Mouse (Mus musculus) adipocyte (in vitro differentiated cells): ENCODE measurements at regions not wholly inside any gene's neighbourhood (a gene's known extent, or its start where the extent isn't known, plus 50 kb on each side); places are given as distances from the start of the nearest gene placed in this dataset.

Experiments
- DNase-seq: peaks from one replicate; pipeline ENCODE4 v3.0.0-alpha.2; 2016; ENCODE audit warnings: low spot score

- DNase-seq, result no peak
Measured at GRCm38 (mm10) chr2:137821344-137821916, 434.9 kb upstream of the Btbd3 start.

DNA sequence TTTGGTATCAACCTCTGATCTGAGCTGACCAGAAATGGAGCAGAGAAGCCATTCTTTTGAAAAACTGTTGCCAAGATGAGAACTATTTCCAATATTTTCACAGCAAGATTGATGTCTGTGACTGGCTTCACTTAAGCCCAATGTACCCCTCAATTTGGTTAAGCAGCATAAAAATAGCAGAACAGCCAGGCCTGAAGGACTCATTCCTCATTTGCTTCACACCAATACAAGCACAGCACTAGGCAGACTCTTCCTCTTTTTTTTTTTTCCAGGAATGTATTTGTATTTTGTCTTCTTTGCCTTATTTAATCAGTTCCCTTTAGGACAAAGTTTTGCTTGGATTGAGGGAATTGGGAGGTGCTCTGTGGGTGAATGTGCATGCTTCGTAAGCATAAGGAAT lies 441.4 kb upstream of the Btbd3 start:
- DNase-seq, result no peak

- no peak for DNase-seq
Measured at GRCm38 (mm10) chr2:137808401-137809230, 447.7 kb upstream of the Btbd3 start.

- peak; percentile 90 for DNase-seq
Measured at GRCm38 (mm10) chr2:137807594-137808295, 448.6 kb upstream of the Btbd3 start.

DNA sequence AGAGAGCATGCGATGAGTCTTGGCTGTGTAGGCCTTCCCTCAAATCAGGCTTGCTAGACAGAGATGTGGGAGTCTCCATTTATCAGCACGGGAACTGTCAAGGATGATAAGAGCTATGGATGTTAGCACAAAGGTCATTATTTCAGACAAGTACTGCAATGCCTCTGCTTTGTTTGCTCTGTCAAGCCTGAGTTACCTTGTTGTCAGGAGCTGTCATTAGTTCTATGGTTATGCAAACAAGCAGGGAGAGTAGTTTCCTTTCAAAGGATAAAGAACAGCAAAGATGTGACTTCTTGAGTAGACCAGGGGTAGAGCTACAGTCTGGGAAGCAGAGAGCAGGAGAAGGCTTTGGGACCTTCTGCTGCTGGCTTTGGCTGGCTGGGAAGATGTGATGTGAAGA lies 461.5 kb upstream of the Btbd3 start:
- DNase-seq, result no peak

DNA sequence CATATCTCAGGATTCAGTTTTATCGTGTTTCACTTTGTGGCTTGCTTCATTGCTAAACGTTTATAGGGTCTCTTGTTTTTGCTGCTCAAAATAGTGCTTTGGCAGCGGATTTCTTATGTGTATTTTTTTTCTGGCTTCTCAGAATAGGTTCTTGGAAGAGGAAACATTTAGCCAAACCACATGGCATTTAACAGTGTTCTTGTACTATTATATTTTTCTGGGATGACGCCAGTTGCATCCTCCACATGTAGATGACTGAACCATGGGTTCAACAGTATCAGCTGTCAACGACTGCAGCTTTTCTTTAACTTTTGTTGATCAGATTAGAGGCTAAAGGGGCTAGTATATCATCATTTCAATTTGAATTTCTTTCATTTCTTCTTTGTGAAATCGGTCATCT lies 472.3 kb upstream of the Btbd3 start:
- peak; percentile 17 for DNase-seq

DNA sequence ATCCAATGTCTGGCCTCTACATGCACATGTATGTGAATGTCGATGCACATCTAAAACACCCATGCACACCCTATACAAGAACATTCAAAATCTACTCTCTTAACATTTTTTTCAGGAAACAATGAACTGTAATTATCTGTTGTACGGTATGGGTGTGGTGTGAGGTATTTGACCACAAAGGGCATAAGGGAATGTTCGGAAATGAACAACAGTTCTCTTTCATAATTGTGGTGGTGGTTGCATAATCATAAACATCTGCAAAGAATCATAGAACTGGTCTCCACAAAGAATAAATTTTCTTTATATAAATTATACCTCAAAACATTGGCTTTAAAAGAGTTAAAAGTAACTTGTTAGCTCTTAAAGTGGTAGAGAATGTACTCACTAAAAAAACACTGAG lies 478.9 kb upstream of the Btbd3 start:
- DNase-seq, result peak; percentile 23

DNA sequence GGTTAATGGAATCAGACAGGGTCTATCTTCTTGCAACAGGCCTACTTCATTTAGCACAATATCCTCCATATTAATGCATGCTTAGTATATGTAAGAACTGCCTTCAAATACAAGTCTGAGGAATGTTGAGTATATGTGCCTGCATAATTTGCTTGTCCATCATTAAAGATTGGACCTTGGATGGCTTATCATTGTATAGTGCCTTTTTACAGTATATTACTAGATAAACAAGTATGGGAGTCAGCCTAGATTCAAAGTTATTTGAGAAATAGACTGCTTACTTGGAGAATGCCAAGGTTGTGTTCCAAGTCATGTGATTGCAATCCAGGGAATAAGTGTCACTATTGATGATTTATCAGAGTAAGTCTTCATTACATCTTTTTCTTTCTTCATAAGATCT lies 491.6 kb upstream of the Btbd3 start:
- DNase-seq, result no peak

DNA sequence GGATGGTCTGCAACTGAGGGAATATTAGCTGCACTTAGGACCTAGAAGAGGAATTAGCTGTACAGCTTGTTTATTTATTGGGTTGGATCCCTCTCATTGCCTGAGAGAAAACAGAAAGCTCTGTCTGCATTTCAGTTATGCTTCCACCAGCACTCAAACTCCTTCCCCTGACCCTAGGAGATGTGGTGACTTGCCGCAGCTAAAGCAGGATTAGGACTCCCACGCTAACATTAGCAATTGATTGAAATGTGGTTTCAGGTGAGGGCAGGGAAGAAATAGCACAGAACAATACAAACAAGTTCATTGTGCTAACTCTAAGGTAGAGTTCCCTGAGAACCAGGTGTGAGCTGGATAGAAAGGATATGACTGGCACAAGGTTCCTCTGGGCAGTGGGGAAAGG lies 496.9 kb upstream of the Btbd3 start:
- no peak for DNase-seq

DNA sequence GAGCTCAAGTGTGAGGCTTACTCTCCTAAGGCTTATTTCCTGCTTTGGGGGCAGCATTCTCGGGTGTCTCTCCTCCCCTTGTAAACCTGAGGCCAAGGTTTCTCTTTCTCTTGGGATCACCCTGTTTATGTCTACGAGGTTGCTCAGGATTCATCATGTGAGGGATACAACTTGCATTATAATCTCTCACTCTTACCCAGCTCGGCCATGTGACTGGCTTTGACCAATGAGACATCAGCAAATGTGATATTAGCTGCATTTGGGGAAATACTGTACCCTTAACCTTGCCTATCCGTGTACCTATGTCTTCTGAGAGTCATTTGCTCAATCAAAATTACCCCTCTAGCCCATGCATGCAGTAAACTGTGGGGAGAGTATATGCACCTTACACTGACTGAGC lies 498.0 kb upstream of the Btbd3 start:
- DNase-seq, result no peak

DNA sequence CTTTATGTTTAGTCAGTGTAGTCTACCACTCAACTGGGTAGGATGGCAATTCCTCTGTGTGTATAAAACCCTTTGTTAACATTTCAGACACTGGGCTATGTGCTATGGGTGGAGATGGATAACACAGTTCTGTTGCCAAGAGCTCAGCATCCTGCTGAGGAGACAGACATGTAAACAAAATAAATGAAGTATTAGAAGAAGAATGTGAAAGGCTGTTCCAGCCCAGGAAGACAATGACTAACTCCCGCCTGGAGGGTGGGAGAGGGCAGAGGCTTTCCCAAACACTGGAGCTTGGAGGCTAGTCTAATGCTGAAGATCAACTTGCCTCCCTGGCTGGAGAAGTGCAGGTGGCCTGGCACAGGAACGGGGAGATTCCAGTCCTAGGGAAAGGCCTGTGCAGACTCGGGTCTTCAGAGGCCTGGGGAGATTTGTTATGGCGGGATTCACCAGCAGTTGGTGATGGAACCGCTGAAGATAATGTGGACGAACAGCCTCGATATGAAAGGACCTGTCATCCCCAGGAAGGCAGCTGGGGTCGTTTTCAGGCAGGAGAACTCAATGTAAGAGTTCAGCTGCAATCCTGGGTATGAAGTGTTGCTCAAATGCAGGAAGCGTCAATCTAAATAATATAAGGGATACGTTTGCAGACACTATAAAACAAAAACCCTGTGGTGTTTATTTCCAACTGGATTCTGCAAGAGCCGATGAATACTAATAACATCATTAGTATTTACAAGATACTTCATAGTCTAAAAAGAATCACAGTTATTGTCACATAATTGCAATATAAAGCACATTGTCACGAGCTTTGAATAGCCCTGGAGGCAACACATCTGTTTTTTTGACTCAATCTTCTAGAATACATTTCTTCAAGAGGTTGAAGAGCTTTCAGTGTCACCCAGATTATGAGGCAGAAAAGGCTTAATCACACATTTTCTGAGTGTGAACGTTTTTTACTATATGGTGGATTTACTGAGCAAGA lies 498.8 kb upstream of the Btbd3 start:
- no peak for DNase-seq

DNA sequence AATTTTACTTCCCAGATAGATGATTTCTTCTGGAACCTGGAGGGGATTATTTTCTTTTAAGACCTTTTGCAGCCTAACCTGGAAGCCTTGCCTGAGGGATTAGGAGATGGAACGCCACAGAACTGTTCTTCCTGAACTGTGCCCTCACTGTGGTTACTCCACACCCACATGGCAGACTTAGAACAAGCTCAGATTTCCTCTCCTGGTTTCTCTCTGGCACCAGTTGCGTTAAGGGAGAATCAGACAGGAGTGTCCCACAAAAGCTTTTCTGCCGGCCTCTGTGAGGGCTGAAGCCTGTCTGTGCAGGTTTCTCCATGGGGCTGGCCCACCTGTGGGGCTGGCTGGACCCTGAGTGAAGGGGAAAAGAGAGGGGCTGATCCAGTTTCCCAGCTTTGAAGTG lies 500.1 kb upstream of the Btbd3 start:
- DNase-seq, result no peak

- DNase-seq, result no peak
Measured at GRCm38 (mm10) chr2:137754481-137754880, 501.9 kb upstream of the Btbd3 start.

- DNase-seq, result peak; percentile 89
Measured at GRCm38 (mm10) chr2:137732410-137732809, 524.0 kb upstream of the Btbd3 start.

GRCm38 (mm10) chr2:137730472-137730931 lies 525.9 kb upstream of the Btbd3 start:
- no peak for DNase-seq

DNA sequence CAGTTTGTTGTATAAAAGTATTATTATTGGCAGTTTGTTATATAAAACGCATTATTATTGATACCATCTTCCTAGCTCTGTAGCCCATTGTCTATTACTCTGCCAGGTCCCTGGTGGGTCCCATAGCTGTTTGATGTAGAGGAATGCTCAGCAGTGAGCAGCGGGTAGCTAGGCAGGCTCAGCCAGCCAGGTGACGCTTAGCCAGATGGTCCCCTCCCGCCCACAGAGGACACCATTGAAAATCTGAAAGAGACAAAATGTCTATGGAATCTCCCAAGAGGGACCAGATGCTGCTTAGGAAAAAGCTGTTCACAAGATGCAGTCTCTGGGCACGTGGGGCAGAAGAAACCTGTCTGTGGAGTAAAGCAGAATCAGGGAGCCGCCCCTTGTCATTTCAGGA lies 526.5 kb upstream of the Btbd3 start:
- no peak for DNase-seq

GRCm38 (mm10) chr2:137729207-137729606 lies 527.2 kb upstream of the Btbd3 start:
- peak; percentile 71 for DNase-seq

DNA sequence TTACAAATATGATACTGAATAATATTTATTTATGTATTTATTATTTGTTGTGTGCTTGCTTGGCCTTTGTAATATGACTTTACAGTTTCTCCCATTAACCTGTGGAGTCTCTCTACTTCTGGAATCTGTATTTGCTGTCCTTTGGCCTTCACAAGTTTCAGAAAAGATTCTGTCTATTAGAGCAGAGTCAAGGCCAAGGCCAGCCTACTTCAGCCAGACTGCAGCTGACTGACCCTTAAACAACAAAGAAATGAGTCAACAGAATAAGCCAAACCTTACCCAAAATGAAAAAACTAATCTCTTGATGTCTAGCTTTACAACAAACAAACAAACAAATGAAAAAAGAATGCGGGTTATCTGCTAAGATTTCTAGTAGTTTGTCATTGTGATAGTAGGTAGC lies 532.7 kb upstream of the Btbd3 start:
- peak; percentile 24 for DNase-seq

DNA sequence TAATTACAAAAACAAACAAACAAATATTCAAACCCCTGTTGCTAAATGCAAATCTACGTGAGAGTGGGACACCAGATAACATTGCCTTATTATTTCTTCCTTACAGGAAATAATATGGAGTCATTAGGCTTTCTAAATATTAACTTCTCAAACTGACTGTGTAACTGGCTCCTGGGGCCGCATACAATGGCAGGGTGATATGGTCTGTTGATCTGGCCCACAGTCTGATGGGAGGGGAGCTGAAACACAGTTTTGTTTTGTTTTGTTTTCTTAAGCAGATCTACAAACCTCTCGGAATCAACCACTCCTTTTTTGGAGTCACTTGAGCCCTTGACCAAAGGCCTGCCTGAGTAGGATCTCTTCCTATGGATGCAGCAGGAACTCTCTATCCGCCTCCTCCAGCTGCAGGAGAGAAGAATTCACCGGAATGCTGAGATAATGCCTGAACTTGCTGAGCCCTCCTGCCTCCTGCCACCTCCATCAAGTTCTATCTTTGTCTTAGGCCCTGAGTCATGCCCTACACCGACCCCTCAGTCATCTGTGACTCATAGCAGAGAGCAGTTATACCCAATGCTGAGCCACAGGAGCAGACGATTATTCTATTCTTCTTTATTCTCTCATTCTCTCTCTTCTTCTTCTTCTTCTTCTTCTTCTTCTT lies 534.5 kb upstream of the Btbd3 start:
- DNase-seq, result no peak

DNA sequence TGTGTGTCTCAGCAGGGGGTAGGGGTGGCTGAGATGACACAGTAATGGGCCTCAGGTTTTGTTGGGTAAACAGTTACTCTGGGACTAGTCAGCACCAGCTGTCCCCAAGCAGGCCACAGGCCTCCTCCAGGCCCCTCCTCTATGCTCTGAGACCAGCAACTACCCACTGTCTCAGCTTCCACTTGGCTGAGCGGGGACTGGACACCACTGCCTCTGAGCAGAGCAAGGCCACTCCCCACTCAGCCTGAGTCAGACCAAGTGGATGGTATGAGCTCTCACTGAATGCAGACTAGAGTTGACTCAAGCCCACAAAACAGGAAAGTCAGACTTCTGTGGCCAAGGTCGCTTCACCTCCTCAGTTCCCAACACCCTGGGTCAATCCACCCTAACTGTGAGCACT lies 540.5 kb upstream of the Btbd3 start:
- peak; percentile 24 for DNase-seq

DNA sequence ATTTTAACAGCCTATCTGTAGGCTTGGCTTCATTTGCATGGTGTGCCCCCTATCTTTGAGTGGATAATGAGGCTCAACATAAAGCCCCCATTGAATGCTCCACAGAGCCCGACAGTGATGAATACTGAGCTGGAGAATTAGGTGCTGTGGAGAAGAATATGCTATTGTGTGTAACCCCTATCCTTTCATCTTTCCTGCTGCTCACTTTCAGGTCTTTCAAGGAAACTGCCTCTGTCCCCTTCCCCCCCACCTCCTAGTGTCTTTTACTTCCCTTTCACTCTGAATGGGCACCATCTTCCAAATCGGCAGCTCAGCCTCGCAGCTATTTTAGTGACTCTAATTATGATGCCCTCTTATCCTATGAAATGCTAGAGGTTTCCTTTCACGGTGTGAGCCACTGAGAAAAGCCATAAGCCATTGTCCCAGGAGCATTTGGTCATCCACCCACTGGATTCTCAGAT lies 549.8 kb upstream of the Btbd3 start:
- DNase-seq, result no peak
